Mouse (Mus musculus): ENCODE results near the gene Gm6871.
"Not testable (repeated sequence)": the region's sequence is repeated elsewhere in the genome, so short reads cannot be mapped to it uniquely, and the experiment has no call there.

Gm6871 gene

GRCm38 (mm10) chr7:41573562-41573961 lies at the start of gene Gm6871:
Gene Gm6871 (minus strand): TSS chr7:41573662.
- not testable (repeated sequence) for DNase-seq (ENCODE audit: low read depth, low spot score)

GRCm38 (mm10) chr7:41616241-41616640 lies 42.8 kb upstream of the Gm6871 start:
- DNase-seq (ENCODE audit: low read depth, low spot score): not testable (repeated sequence)

- no peak for DNase-seq (ENCODE audit: low read depth, low spot score)
These were observed 38.2 kb upstream of the Gm6871 start for GRCm38 (mm10) chr7:41611654-41612053.

GRCm38 (mm10) chr7:41599932-41600548 lies 26.6 kb upstream of the Gm6871 start:
- peak; percentile 55 for DNase-seq (ENCODE audit: low read depth, low spot score)

- peak; percentile 96 for DNase-seq (ENCODE audit: low read depth, low spot score)
These were observed 25.8 kb upstream of the Gm6871 start, which contains the start of gene 2610021A01Rik for GRCm38 (mm10) chr7:41599034-41599813. Gene 2610021A01Rik (plus strand): TSS chr7:41599230.

- no peak for DNase-seq (ENCODE audit: low read depth, low spot score)
These were observed 25.2 kb upstream of the Gm6871 start for GRCm38 (mm10) chr7:41598615-41599014.

- DNase-seq (ENCODE audit: low read depth, low spot score): not testable (repeated sequence)
These were observed 14.4 kb upstream of the Gm6871 start for GRCm38 (mm10) chr7:41587831-41588230.

- no peak for DNase-seq (ENCODE audit: low read depth, low spot score)
These were observed 8.6 kb upstream of the Gm6871 start for GRCm38 (mm10) chr7:41582028-41582427.

GRCm38 (mm10) chr7:41577956-41578355 lies 4.5 kb upstream of the Gm6871 start:
- DNase-seq (ENCODE audit: low read depth, low spot score): no peak

- DNase-seq (ENCODE audit: low read depth, low spot score): no peak
These were observed 12.8 kb downstream of the Gm6871 start for GRCm38 (mm10) chr7:41560681-41561080.

GRCm38 (mm10) chr7:41512672-41513071 lies 60.8 kb downstream of the Gm6871 start:
- DNase-seq (ENCODE audit: low read depth, low spot score): no peak

GRCm38 (mm10) chr7:41512207-41512606 lies 61.3 kb downstream of the Gm6871 start:
- DNase-seq (ENCODE audit: low read depth, low spot score): no peak

- peak; percentile 3 for DNase-seq (ENCODE audit: low read depth, low spot score)
These were observed 71.1 kb downstream of the Gm6871 start for GRCm38 (mm10) chr7:41502402-41502801.

- DNase-seq (ENCODE audit: low read depth, low spot score): peak; percentile 64
These were observed 73.1 kb downstream of the Gm6871 start for GRCm38 (mm10) chr7:41500151-41500934.

GRCm38 (mm10) chr7:41499389-41500049 lies 73.9 kb downstream of the Gm6871 start, which contains the start of the genes Gm20449 and AW146154:
Gene Gm20449 (minus strand): TSS chr7:41499417.
Gene AW146154 (minus strand): TSS chr7:41499890.
- peak; percentile 91 for DNase-seq (ENCODE audit: low read depth, low spot score)

- DNase-seq (ENCODE audit: low read depth, low spot score): not testable (repeated sequence)
These were observed 74.5 kb downstream of the Gm6871 start for GRCm38 (mm10) chr7:41499018-41499388.

GRCm38 (mm10) chr7:41498464-41498863 lies 75.0 kb downstream of the Gm6871 start:
- DNase-seq (ENCODE audit: low read depth, low spot score): peak; percentile 3

GRCm38 (mm10) chr7:41497871-41498270 lies 75.6 kb downstream of the Gm6871 start:
- DNase-seq (ENCODE audit: low read depth, low spot score): no peak

Data from 3T3-L1 (cell line).